Mouse (Mus musculus): ENCODE measurements around the gene Pla2g6.

DNA sequence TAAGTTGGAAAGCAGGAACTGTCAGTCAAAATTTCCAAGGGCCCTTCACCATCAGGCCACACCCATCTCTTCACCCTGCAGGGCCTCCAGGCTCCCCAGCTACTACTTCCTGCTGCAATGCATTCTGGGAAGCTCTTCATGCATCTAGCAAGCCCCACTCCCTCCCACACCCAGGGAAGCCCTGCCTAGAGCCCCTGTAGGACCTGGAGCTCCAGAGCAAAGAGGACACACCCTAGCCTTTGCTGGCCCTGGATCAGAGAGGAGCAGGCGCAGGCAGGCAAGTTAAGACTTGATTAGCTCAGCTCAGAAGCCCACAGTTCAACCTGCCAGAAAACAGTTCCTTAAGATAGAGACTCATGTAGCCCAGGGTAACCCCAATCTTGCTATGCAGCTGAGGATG lies 46.8 kb downstream of the Pla2g6 start:
- TF ChIP-seq CTCF (IDR thresholded peaks at IDR 0.05; ENCODE audit: borderline replicate concordance, insufficient read depth, low read length) (no peak), POLR2A (IDR thresholded peaks at IDR 0.05; ENCODE audit: low read depth, low read length) (no peak)

Data from embryonic fibroblast, embryonic 13.5 days (primary cell).